Mouse (Mus musculus): ENCODE measurements around the gene Sh3rf3.

DNA sequence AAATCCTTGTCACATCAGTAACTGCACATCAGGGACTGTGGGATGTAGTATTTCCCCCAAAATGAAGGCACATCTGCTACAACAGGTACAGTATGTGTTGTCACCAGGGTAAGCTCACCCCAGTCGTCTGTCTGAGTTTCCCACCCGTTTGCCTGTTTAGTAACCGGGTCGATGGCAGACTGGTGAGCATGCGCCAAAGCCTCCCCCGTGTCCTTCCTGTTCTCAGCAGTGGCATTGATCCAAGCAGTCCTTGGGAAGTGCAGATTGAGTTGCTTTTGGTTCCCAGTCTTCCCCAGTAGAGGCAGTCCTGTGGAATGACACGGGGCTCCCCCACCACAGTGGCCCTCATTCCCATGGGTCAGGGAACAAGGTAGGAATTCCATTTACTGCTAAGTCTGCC is 297.2 kb downstream of the Sh3rf3 start:
- TF ChIP-seq CTCF (IDR thresholded peaks at IDR 0.05; ENCODE audit: low read depth) (no peak), EP300 (optimal IDR thresholded peaks at IDR 0.05) (no peak)
